Mouse (Mus musculus) forebrain, embryonic 13.5 days (tissue): ENCODE results near the gene Cog6. TPM values are rescaled to one million over a fixed set of nuclear protein-coding genes. Genes with fewer than 3 reads are reported as not detected.

ENCODE experiments used
- polyA plus RNA-seq: library from polyadenylated mRNA; unstranded; fragments of >200 nt; fragmentation: Nextera tagmentation; extraction: Ambion mirVana; gene quantifications from 2 replicates; pipeline ENCODE4 v1.2.1, GENCODE M21; 2015

Gene Cog6
- polyA plus RNA-seq, 1 experiment from 2014 or later: 55.2 TPM

Other genes starting within 250 kb of the Cog6 start
- 23.9 and 27.3 TPM in 2 replicates for gene Lhfp, start 24.3 kb upstream of the Cog6 start, polyA plus RNA-seq